Mouse (Mus musculus) bone marrow, adult 2 months (tissue): Measurements from ENCODE around the gene Acp7. TPM values are rescaled to one million over a fixed set of nuclear protein-coding genes. Genes with fewer than 3 reads are reported as not detected.

Experiments
- H3K27ac ChIP-seq: fragments of 200-500 bp; 2 replicates; pipeline ENCODE4 v1.5.1; 2012; ENCODE audit warnings: low read depth, mild to moderate bottlenecking, control low read depth, inconsistent platforms, low read length; ENCODE audit not compliant: control insufficient read depth, poor library complexity, insufficient read depth
- H3K4me1 ChIP-seq: fragments of 200-500 bp; 2 replicates; pipeline ENCODE4 v1.6.1; 2011; ENCODE audit warnings: low read length; ENCODE audit not compliant: control insufficient read depth, insufficient read depth
- H3K4me3 ChIP-seq: fragments of 200-500 bp; replicated peaks from 2 replicates; pipeline ENCODE3; 2011; ENCODE audit warnings: mild to moderate bottlenecking, low read depth, low read length, control low read depth; ENCODE audit not compliant: control insufficient read depth
- CTCF ChIP-seq: fragments of 200-500 bp; IDR thresholded peaks from 2 replicates; pipeline ENCODE4 v1.5.1; 2011; ENCODE audit warnings: low read length, control low read depth; ENCODE audit not compliant: control insufficient read depth, insufficient read depth
- POLR2A ChIP-seq: fragments of 200-500 bp; IDR thresholded peaks from 2 replicates; pipeline ENCODE4 v1.6.1; 2011; ENCODE audit warnings: low read depth, mild to moderate bottlenecking, control low read depth, low read length, borderline replicate concordance; ENCODE audit not compliant: control insufficient read depth
- WGBS: fragments of 180-500 bp; shearing (Covaris S2); methylation state at CpG from one replicate; pipeline ENCODE4 v1.1.7; 2018; 5-methylcytosine and 5-hydroxymethylcytosine counted together
- polyA plus RNA-seq: library from polyadenylated mRNA; stranded (reverse); fragments of >200 nt; gene quantifications from 2 replicates; pipeline ENCODE4 v1.2.4, GENCODE M21; 2011; ENCODE audit warnings: low replicate concordance; ENCODE audit not compliant: missing spikeins, insufficient read depth, insufficient read length

Gene Acp7
- polyA plus RNA-seq, 1 experiment, result not detected

DNA sequence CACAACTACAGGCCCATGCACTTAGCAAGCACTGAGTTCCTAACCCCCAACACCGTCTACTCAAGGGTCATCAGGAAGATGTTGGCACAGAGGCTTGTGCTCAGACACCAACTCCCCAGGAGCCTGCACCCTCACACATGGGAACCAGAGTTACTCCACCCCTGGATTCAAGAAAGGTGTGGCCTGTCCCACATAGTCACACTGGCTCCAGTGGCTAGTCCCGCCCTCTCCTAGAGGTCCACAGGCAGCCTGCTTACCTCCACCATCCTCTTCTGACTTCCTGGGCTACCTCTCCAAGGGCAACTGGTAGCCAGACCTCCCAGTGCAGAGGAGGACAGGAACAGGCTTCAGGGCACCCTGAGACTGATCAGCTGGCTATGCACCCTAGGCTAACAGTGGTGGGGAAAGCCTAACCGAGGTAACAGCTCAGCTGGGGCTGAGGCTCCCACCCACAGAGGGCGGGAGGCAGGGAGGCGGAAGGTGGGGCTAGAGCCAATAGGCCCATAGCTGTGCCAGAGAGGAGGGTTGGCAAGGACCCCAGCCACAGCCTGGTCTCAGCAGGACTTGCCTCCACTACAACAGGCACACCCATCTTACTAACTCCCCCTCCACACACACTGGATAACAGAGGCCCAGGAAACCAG lies 54.7 kb downstream of the Acp7 start:
- Histone ChIP-seq H3K4me3 (no peak overlapping the region), H3K4me1 (no peaks in the 10 kb centered on the region; the same call in none of the 2 replicates), H3K27ac (no peak overlapping the region; the same call in 1 of the 2 replicates)
- WGBS, result 68% methylated on average over 5 of the region's 5 CpGs
- TF ChIP-seq CTCF, result no peak
- no peak for TF ChIP-seq POLR2A

GRCm38 (mm10) chr7:28575597-28575996 lies 55.5 kb downstream of the Acp7 start:
- 70% methylated on average over 11 of the region's 11 CpGs for WGBS
- no peak overlapping the region for H3K4me3 ChIP-seq
- no peaks in the 10 kb centered on the region; the same call in none of the 2 replicates for H3K4me1 ChIP-seq
- no peak overlapping the region; the same call in 1 of the 2 replicates for H3K27ac ChIP-seq
- no peak for TF ChIP-seq POLR2A
- no peak for TF ChIP-seq CTCF

GRCm38 (mm10) chr7:28573236-28573635 lies 57.9 kb downstream of the Acp7 start:
- no peak for TF ChIP-seq POLR2A
- no peak for TF ChIP-seq CTCF
- no peak overlapping the region for H3K27ac ChIP-seq
- peaks cover 1% of the 10 kb centered on the region; the same call in 1 of the 2 replicates for H3K4me1 ChIP-seq

GRCm38 (mm10) chr7:28572689-28573088 lies 58.4 kb downstream of the Acp7 start:
- Histone ChIP-seq H3K27ac (no peak overlapping the region), H3K4me1 (peaks cover 1% of the 10 kb centered on the region; the same call in 1 of the 2 replicates), H3K4me3 (no peak overlapping the region)
- TF ChIP-seq POLR2A (no peak), CTCF (no peak)
- 90% methylated on average over 5 of the region's 5 CpGs for WGBS

More at GRCm38 (mm10) chr7:28573236-28573635, 57.9 kb downstream of the Acp7 start:
- no peak overlapping the region for H3K4me3 ChIP-seq
- WGBS, result 82% methylated on average over 3 of the region's 3 CpGs

GRCm38 (mm10) chr7:28570982-28571682 lies 60.0 kb downstream of the Acp7 start:
- H3K4me3 ChIP-seq, result no peak overlapping the region
- 52% methylated on average over 5 of the region's 5 CpGs for WGBS
- H3K27ac ChIP-seq, result no peak overlapping the region
- TF ChIP-seq POLR2A (no peak), CTCF (no peak)
- H3K4me1 ChIP-seq, result peaks cover 1% of the 10 kb centered on the region; the same call in 1 of the 2 replicates

GRCm38 (mm10) chr7:28570291-28570981 lies 60.7 kb downstream of the Acp7 start:
- WGBS, result 71% methylated on average over 12 of the region's 12 CpGs
- H3K27ac ChIP-seq, result no peak overlapping the region
- TF ChIP-seq POLR2A (no peak), CTCF (no peak)
- H3K4me1 ChIP-seq, result peaks cover 1% of the 10 kb centered on the region; the same call in 1 of the 2 replicates
- no peak overlapping the region for H3K4me3 ChIP-seq

DNA sequence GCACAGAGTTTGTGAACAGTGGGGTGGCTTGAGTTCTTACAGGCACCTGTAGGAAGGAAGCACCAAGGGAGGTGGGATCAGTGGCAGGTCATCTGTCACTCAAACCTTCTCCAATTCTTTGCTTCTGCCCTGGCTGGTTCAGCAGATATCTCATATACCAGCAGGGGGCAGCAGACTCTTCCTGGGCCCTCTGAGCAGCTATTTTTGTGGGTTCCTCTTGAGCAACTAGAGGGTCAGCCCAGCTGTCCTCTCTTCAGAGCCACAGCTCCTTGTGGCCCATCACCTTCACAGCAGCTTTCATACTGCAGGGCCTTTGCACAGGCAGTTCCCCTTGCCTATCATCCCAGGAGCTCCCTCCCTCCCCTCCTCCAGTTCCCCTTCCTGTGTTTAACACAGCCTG lies 62.9 kb downstream of the Acp7 start:
- Histone ChIP-seq H3K4me3 (no peak overlapping the region), H3K27ac (no peak overlapping the region; the same call in 1 of the 2 replicates), H3K4me1 (peaks cover 1% of the 10 kb centered on the region; the same call in 1 of the 2 replicates)
- TF ChIP-seq CTCF (peak; percentile 69), POLR2A (no peak)

DNA sequence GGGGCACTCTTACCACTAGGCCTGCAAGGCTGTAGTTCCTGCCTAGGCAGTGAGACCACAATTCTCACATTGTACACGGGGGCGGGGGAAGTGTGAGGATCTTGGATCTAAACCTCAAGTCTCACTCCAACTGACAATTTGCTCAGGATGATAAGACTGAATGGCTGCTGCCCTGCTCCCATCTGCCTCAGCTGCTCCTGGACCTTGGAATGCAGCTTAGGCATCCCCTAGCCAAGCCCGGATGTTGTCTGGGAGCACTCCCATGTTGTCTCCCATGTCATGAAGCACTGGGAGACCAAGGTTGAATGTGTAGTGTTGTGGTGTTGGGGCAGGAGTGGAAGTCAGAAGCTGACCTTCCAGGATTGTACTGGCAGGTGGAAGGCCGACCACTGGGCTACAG lies 63.6 kb downstream of the Acp7 start:
- peaks cover 1% of the 10 kb centered on the region; the same call in 1 of the 2 replicates for H3K4me1 ChIP-seq
- TF ChIP-seq CTCF (no peak), POLR2A (no peak)

More for the DNA sequence above, 63.6 kb downstream of the Acp7 start:
- Histone ChIP-seq H3K27ac (no peak overlapping the region), H3K4me3 (no peak overlapping the region)
- 56% methylated on average over 4 of the region's 4 CpGs for WGBS
